Mouse (Mus musculus): ENCODE data around the gene Cib2. TPM values are rescaled to one million over a fixed set of nuclear protein-coding genes. Genes with fewer than 3 reads are reported as not detected.
"Not testable (repeated sequence)": the region's sequence is repeated elsewhere in the genome, so short reads cannot be mapped to it uniquely, and the experiment has no call there.

Gene Cib2
- polyA plus RNA-seq, 1 experiment = 6.0 TPM

- peaks cover 27% of the 10 kb centered on the region for H3K4me1 ChIP-seq
- H3K27me3 ChIP-seq (replicated peaks) = no peaks in the 10 kb centered on the region
- H3K4me3 ChIP-seq (replicated peaks) = peak overlapping the region; percentile 99
- peaks cover 23% of the 10 kb centered on the region for H3K36me3 ChIP-seq (replicated peaks; ENCODE audit: low read length)
- no peaks in the 10 kb centered on the region for H3K9me3 ChIP-seq
- TF ChIP-seq FLI1 (IDR thresholded peaks at IDR 0.05; ENCODE audit: low read length) = no peak
Measured at GRCm38 (mm10) chr9:54585839-54586198, 25.8 kb upstream of the Cib2 start.

GRCm38 (mm10) chr9:54584127-54584526 is 24.1 kb upstream of the Cib2 start:
- H3K4me1 ChIP-seq = peaks cover 27% of the 10 kb centered on the region
- H3K27me3 ChIP-seq (replicated peaks); H3K4me3 ChIP-seq (replicated peaks); H3K9me3 ChIP-seq; H3K36me3 ChIP-seq (replicated peaks; ENCODE audit: low read length): not testable (repeated sequence)

- peaks cover 26% of the 10 kb centered on the region for H3K4me1 ChIP-seq
Measured at GRCm38 (mm10) chr9:54583712-54584111, 23.7 kb upstream of the Cib2 start.

GRCm38 (mm10) chr9:54571130-54571839 is 11.3 kb upstream of the Cib2 start:
- Histone ChIP-seq H3K9me3 (no peaks in the 10 kb centered on the region), H3K27me3 (replicated peaks) (peaks cover 3% of the 10 kb centered on the region), H3K4me3 (replicated peaks) (no peak overlapping the region), H3K4me1 (no peaks in the 10 kb centered on the region), H3K36me3 (replicated peaks; ENCODE audit: low read length) (no peaks in the 10 kb centered on the region)
- TF ChIP-seq GATA1 (IDR thresholded peaks at IDR 0.05; ENCODE audit: borderline replicate concordance, low read length) (no peak), FLI1 (IDR thresholded peaks at IDR 0.05; ENCODE audit: low read length) (no peak)

More at GRCm38 (mm10) chr9:54583712-54584111, 23.7 kb upstream of the Cib2 start:
- peaks cover 3% of the 10 kb centered on the region for H3K27me3 ChIP-seq (replicated peaks)
- peaks cover 3% of the 10 kb centered on the region for H3K9me3 ChIP-seq
- H3K4me3 ChIP-seq (replicated peaks) = no peak overlapping the region
- peaks cover 4% of the 10 kb centered on the region for H3K36me3 ChIP-seq (replicated peaks; ENCODE audit: low read length)
- TF ChIP-seq GATA1 (IDR thresholded peaks at IDR 0.05; ENCODE audit: borderline replicate concordance, low read length) (no peak), FLI1 (IDR thresholded peaks at IDR 0.05; ENCODE audit: low read length) (no peak)

- no peak for TF ChIP-seq FLI1 (IDR thresholded peaks at IDR 0.05; ENCODE audit: low read length)
- TF ChIP-seq GATA1 (IDR thresholded peaks at IDR 0.05; ENCODE audit: borderline replicate concordance, low read length) = no peak
- no peaks in the 10 kb centered on the region for H3K9me3 ChIP-seq
- H3K4me3 ChIP-seq (replicated peaks) = no peak overlapping the region
- peaks cover 3% of the 10 kb centered on the region for H3K27me3 ChIP-seq (replicated peaks)
- H3K36me3 ChIP-seq (replicated peaks; ENCODE audit: low read length) = no peaks in the 10 kb centered on the region
- H3K4me1 ChIP-seq = 0 out of 2 replicates have a peak, but pooled peaks cover 6% of the 10 kb centered on the region
Measured at GRCm38 (mm10) chr9:54568732-54569131, 8.7 kb upstream of the Cib2 start.

GRCm38 (mm10) chr9:54566958-54567357 is 6.9 kb upstream of the Cib2 start:
- TF ChIP-seq FLI1 (IDR thresholded peaks at IDR 0.05; ENCODE audit: low read length) (no peak), GATA1 (IDR thresholded peaks at IDR 0.05; ENCODE audit: borderline replicate concordance, low read length) (no peak)
- H3K36me3 ChIP-seq (replicated peaks; ENCODE audit: low read length) = no peaks in the 10 kb centered on the region
- H3K4me3 ChIP-seq (replicated peaks) = no peak overlapping the region

GRCm38 (mm10) chr9:54560831-54561601 is 998 bp upstream of the Cib2 start:
- Histone ChIP-seq H3K9me3 (no peaks in the 10 kb centered on the region), H3K4me1 (peaks cover 20% of the 10 kb centered on the region), H3K4me3 (replicated peaks) (no peak overlapping the region), H3K27me3 (replicated peaks) (peaks cover 26% of the 10 kb centered on the region), H3K36me3 (replicated peaks; ENCODE audit: low read length) (no peaks in the 10 kb centered on the region)
- TF ChIP-seq FLI1 (IDR thresholded peaks at IDR 0.05; ENCODE audit: low read length) = no peak
- TF ChIP-seq GATA1 (IDR thresholded peaks at IDR 0.05; ENCODE audit: borderline replicate concordance, low read length) = no peak

More at GRCm38 (mm10) chr9:54566958-54567357, 6.9 kb upstream of the Cib2 start:
- H3K27me3 ChIP-seq (replicated peaks) = peaks cover 7% of the 10 kb centered on the region
- no peaks in the 10 kb centered on the region for H3K9me3 ChIP-seq
- 0 out of 2 replicates have a peak, but pooled peaks cover 6% of the 10 kb centered on the region for H3K4me1 ChIP-seq

- no peaks in the 10 kb centered on the region for H3K9me3 ChIP-seq
- H3K36me3 ChIP-seq (replicated peaks; ENCODE audit: low read length) = no peaks in the 10 kb centered on the region
- H3K4me3 ChIP-seq (replicated peaks) = no peak overlapping the region
- peaks cover 43% of the 10 kb centered on the region for H3K27me3 ChIP-seq (replicated peaks)
- H3K4me1 ChIP-seq = peaks cover 17% of the 10 kb centered on the region
- TF ChIP-seq GATA1 (IDR thresholded peaks at IDR 0.05; ENCODE audit: borderline replicate concordance, low read length) (no peak), FLI1 (IDR thresholded peaks at IDR 0.05; ENCODE audit: low read length) (no peak)
Measured at GRCm38 (mm10) chr9:54558731-54559130, 1.3 kb downstream of the Cib2 start.

- no peak overlapping the region for H3K4me3 ChIP-seq (replicated peaks)
- H3K9me3 ChIP-seq = no peaks in the 10 kb centered on the region
- H3K4me1 ChIP-seq = peaks cover 22% of the 10 kb centered on the region
- TF ChIP-seq GATA1 (IDR thresholded peaks at IDR 0.05; ENCODE audit: borderline replicate concordance, low read length) (no peak), FLI1 (IDR thresholded peaks at IDR 0.05; ENCODE audit: low read length) (no peak)
- peaks cover 46% of the 10 kb centered on the region for H3K27me3 ChIP-seq (replicated peaks)
- no peaks in the 10 kb centered on the region for H3K36me3 ChIP-seq (replicated peaks; ENCODE audit: low read length)
Measured at GRCm38 (mm10) chr9:54555044-54555443, 5.0 kb downstream of the Cib2 start.

GRCm38 (mm10) chr9:54552409-54552808 is 7.6 kb downstream of the Cib2 start:
- TF ChIP-seq FLI1 (IDR thresholded peaks at IDR 0.05; ENCODE audit: low read length) (no peak), GATA1 (IDR thresholded peaks at IDR 0.05; ENCODE audit: borderline replicate concordance, low read length) (no peak)
- Histone ChIP-seq H3K4me1 (peaks cover 22% of the 10 kb centered on the region), H3K36me3 (replicated peaks; ENCODE audit: low read length) (no peaks in the 10 kb centered on the region), H3K27me3 (replicated peaks) (peaks cover 43% of the 10 kb centered on the region), H3K9me3 (no peaks in the 10 kb centered on the region), H3K4me3 (replicated peaks) (peak overlapping the region; percentile 53)

All from megakaryocyte, embryonic 14.5 days (primary cell).